Mouse (Mus musculus): ENCODE results near the gene C2cd2l.

C2cd2l gene

DNA sequence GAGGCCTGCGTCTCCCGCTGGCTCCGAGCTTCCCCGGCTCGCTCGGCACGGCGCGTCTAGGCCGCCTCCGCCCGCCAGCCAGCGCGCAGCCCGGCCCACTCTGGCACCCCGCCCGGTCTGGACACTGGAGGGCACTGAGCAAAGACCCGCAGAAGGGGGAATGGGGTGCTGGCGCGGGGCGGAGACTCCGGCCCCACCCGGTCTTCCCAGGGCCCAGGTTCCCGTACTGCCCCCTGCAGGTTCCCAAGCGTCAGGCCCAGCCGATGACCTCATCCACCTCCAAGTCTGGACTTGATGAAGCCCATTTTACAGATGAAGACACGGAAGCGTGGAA lies 52.1 kb downstream of the C2cd2l start:
- DNase-seq (ENCODE audit: extremely low read depth, low read depth) = peak; percentile 66

- DNase-seq (ENCODE audit: extremely low read depth, low read depth) = no peak
Observed at GRCm38 (mm10) chr9:44267319-44268026, 52.6 kb downstream of the C2cd2l start.

DNA sequence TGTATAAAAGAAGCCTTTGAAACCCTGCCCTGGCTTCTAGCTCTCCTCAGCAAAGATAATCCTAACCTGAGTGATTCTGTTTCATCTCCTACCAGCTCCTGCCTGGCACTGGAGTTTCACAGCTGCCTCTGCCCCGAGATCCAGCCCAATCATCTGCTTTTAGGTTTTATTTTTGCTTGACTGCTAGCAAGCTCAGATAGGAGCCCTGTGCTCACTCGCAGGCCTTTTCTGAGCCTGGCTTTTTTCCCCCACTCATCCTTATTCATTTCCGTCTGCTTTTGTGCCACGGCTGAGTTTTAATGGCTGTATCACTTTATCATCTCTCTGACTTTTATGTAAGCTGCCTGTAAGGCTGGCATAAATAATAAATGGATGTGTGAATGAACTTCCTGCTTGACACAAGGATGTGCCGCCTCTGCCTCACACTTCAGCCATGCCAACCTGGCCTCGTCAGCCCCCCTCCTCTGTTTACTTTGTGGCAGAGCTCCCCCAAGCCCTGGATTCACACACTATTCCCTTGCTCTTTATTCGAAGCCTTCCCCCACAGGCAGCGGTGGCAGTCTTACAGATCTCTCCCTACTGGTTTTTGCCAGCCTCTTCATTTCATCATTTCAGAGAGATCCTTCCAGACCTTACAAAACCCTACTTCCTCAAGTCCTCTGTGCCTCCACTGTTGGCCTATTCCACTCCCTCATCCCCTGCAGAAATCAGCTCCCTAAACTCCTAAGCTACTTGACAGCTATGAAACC lies 53.4 kb downstream of the C2cd2l start:
- DNase-seq (ENCODE audit: extremely low read depth, low read depth) = no peak

DNA sequence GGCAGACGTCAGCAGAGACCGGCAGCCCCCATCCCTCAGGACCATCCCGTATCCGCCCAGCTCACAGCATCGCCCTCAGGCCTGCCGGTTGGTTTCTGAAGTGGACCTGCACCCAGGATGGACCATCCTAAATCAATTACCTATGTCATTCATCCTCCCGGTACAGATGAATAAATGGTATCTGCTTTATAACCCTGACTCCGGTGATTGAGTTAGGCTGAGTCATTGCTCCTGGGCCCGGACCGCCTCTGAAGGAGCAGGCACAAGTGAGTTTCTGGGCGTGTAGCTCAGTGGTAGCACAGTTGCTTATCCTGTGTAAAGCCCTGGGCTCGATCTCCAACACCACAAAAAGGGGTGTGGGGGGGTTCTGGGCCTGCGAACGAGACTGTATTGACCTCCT lies 58.7 kb downstream of the C2cd2l start:
- DNase-seq (ENCODE audit: extremely low read depth, low read depth) = no peak
